ENCODE assay signal across 31 mouse cellular contexts in the genomic region with DNA sequence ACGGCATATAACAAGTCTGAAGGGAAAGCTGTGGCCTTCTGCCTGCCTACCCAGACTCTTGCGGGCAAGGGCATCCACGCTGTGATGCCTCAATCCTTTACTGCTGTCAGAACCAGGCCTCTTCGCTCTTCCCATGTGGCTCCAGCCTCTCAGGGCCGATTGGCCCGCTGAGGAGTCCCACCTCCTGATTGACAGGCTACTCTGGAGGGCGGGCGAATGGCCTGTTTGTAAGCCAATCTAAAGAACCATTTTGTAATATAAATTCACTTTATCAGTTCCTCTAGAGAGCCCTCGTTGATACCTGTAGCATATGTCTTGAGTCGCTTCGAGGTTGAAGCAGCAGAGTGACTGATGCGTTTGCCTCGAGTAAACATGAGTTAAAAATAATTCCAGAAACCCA. TPM values are rescaled to one million over a fixed set of nuclear protein-coding genes. Genes with fewer than 3 reads are reported as not detected.
"Had no signal": no experiment of that assay in that cellular context is flagged by ENCODE, and none has a peak within 500 bp of the region (broad histone marks: within the 10 kb centered on the region; RNA-seq: fewer than 3 reads in every experiment).

No protein-coding gene starts in this region.

- ATAC-seq: hindbrain, embryonic 16.5 days; hindbrain, postnatal 0 days; inflammation-experienced regulatory T-cells, adult 6 months; intestine, embryonic 15.5 days; intestine, embryonic 16.5 days; intestine, postnatal 0 days had no signal

- DNase-seq: heart, postnatal 10 days; heart, postnatal 14 days; heart, postnatal 36 days; heart, postnatal 4 days; kidney, adult 11 months; kidney, adult 18-20 months; kidney, adult 2 months; kidney, adult 8-10 months; kidney, adult 9 months; kidney, postnatal 10 days; kidney, postnatal 14 days; kidney, postnatal 36 days; kidney, postnatal 4 days; layer of hippocampus, adult 9-11 months; layer of hippocampus, postnatal 36 days had no signal

RNA-seq across cellular contexts. Expression of gene 4930470P17Rik, which starts 21.2 kb away (rescaled TPM):
- total RNA-seq: heart, postnatal 10 days; heart, postnatal 14 days; heart, postnatal 25 days; heart, postnatal 36 days; heart, postnatal 4 days; hematopoietic stem cell, adult 5-6 weeks; hindbrain, postnatal 0 days; layer of hippocampus, adult 18-20 months; layer of hippocampus, adult 2 months; layer of hippocampus, adult 8-10 months; layer of hippocampus, postnatal 14 days; layer of hippocampus, postnatal 25 days; layer of hippocampus, postnatal 36 days; left cerebral cortex, adult 18-20 months; left cerebral cortex, adult 2 months; left cerebral cortex, adult 8-10 months had no signal
